Mouse (Mus musculus): ENCODE data around the gene Tent5d. TPM values are rescaled to one million over a fixed set of nuclear protein-coding genes. Genes with fewer than 3 reads are reported as not detected.

Tent5d gene
- not detected for polyA plus RNA-seq (2012; fragmentation: generic; extraction: Trizol)

DNA sequence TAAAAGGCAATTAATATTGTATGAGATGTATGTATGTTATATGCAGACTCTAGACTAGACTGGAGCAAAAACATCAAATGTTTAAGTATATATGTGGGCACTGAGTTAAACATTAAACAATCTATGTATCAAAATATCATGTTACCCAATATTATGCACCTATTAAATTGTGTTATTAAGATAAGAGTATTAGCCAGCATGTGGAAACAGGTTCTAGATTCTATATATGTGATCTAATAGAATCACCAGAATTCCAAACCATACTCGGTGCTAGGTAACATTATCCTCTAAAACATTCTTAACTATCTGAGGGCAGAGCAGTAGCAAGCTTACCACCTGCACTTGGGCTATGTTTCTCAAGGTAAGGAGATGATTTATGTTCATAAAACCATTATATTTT lies at the start of gene Tent5d:
Tent5d (plus strand) TSS at position 301 of the 400 bp plus-strand sequence.

DNA sequence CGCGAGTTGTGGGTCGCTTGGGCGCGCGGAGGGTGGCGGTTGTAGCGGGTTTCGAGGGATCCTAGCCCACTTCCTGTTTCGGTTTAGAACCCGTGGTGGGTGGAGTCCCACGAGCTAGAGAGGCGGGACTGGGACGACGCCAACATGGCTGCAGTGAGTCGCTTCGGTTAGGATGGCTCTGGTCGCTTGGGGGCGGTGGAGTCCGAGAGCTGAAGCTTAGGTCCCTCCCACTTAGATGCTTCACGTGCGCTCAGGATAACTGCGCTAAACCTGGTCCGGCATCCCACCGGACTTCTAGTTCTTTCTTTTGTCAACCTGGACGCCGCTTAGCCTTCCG lies 23.8 kb downstream of the Tent5d start, which contains the start of gene 2610002M06Rik:
2610002M06Rik (minus strand) TSS at position 117 of the 337 bp plus-strand sequence.

Other genes starting within 250 kb of the Tent5d start
- not detected for gene Tbx22, start 124.6 kb upstream of the Tent5d start, polyA plus RNA-seq (2012; fragmentation: generic; extraction: Trizol)
- gene 2610002M06Rik, start 23.7 kb downstream of the Tent5d start, polyA plus RNA-seq (2012; fragmentation: generic; extraction: Trizol): 1 to 10 TPM in 1 of 2 experiments, under 1 TPM in 1; 0.50 to 3.9 TPM
- gene Gm732, start 155.9 kb downstream of the Tent5d start, polyA plus RNA-seq (2012; fragmentation: generic; extraction: Trizol): not detected